Mouse (Mus musculus) intestine, embryonic 16.5 days (tissue): ENCODE data around the gene Poldip3. TPM values are rescaled to one million over a fixed set of nuclear protein-coding genes. Genes with fewer than 3 reads are reported as not detected.

Source experiments
- ATAC-seq: fragments of 200-750 bp; cut with Nextera tagmentation; 2 replicates; pipeline ENCODE4 v1.8.0; 2017; ENCODE audit warnings: moderate TSS enrichment, moderate library complexity
- H3K27ac ChIP-seq: fragments of 300-500 bp; sonication (generic); 2 replicates; pipeline ENCODE4 v1.5.1; 2014; ENCODE audit warnings: mild to moderate bottlenecking, low read length
- H3K27me3 ChIP-seq: fragments of 300-500 bp; sonication (generic); replicated peaks from 2 replicates; pipeline ENCODE4 v1.6.1; 2014; ENCODE audit warnings: low read length, control low read depth, mixed read lengths; ENCODE audit not compliant: control insufficient read depth, insufficient read depth
- H3K36me3 ChIP-seq: fragments of 300-500 bp; sonication (generic); 2 replicates; pipeline ENCODE4 v1.6.1; 2014; ENCODE audit warnings: low read length, control low read depth; ENCODE audit not compliant: control insufficient read depth, insufficient read depth
- H3K4me1 ChIP-seq: fragments of 300-500 bp; sonication (generic); 2 replicates; pipeline ENCODE4 v1.6.1; 2014; ENCODE audit warnings: low read length, control low read depth, mixed read lengths; ENCODE audit not compliant: control insufficient read depth, insufficient read depth
- H3K4me2 ChIP-seq: fragments of 300-500 bp; sonication (generic); 2 replicates; pipeline ENCODE4 v1.6.1; 2014; ENCODE audit warnings: low read depth, low read length, control low read depth
- H3K4me3 ChIP-seq: fragments of 300-500 bp; sonication (generic); 2 replicates; pipeline ENCODE4 v1.5.1; 2014; ENCODE audit warnings: mild to moderate bottlenecking, low read length
- H3K9ac ChIP-seq: fragments of 300-500 bp; sonication (generic); 2 replicates; pipeline ENCODE4 v1.6.1; 2014; ENCODE audit warnings: low read depth, low read length
- H3K9me3 ChIP-seq: fragments of 300-500 bp; sonication (generic); 2 replicates; pipeline ENCODE4 v1.6.1; 2016; ENCODE audit warnings: low read length, control low read depth; ENCODE audit not compliant: control insufficient read depth
- WGBS: fragments of 180-500 bp; shearing (Covaris S2); extraction: QIAGEN DNeasy Blood & Tissue Kit; methylation state at CpG from one replicate; pipeline ENCODE4 v1.1.7; 2014; 5-methylcytosine and 5-hydroxymethylcytosine counted together
- polyA plus RNA-seq: library from polyadenylated mRNA; unstranded; fragments of >200 nt; fragmentation: Nextera tagmentation; extraction: Ambion mirVana; gene quantifications from 2 replicates; pipeline ENCODE4 v1.2.1, GENCODE M21; 2015

Gene Poldip3
- polyA plus RNA-seq, 1 experiment from 2014 or later, result 106 TPM

DNA sequence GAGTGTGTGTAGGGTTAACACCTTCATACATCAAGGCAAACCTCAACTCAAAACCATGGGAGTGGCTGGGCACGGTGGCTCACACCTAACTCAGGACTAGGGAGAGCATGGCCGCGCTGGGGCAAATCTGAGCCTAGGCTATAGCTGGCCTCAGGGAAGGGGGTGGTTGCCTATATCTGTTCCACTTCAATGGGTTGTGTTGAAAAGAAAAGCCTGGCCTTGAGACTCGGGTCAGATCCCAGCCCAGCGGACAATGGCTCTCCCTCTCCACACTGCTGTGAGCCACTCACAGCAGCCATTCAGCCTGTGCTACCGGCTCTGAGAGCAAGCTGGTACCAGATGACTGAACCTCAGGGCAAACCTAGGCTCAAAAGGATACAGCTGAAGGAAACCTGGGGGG lies 34.1 kb downstream of the Poldip3 start:
- no peak for ATAC-seq
- H3K4me3 ChIP-seq, result no peak overlapping the region
- H3K36me3 ChIP-seq, result peaks cover 20% of the 10 kb centered on the region; the same call in 1 of the 2 replicates
- no peak overlapping the region for H3K9ac ChIP-seq
- 86% methylated on average over 6 of the region's 6 CpGs for WGBS
- H3K4me1 ChIP-seq, result peaks cover 3% of the 10 kb centered on the region
- no peak overlapping the region for H3K4me2 ChIP-seq
- no peaks in the 10 kb centered on the region for H3K9me3 ChIP-seq
- no peaks in the 10 kb centered on the region for H3K27me3 ChIP-seq
- H3K27ac ChIP-seq, result no peak overlapping the region

DNA sequence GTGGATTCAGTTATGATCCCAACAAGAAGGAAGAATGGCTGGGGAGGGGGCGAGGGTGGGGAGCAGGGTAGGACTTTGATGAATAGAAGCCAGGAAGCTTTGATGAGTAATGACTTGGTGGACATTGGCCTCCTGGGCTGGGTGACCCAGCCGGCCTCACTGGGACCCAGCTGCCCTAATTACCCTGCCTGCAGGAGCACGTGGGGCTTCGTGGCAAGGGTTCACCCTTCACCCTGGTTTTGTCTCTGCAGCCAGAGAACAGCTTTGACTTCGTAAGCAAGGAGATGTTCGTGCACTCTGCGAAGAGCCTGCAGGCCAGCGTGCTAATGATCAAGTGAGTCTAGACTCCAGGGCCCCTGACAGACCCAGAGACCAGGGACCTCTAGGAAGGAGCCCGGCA lies 35.1 kb downstream of the Poldip3 start:
- WGBS, result 68% methylated on average over 9 of the region's 9 CpGs
- Histone ChIP-seq H3K9ac (no peak overlapping the region), H3K9me3 (no peaks in the 10 kb centered on the region), H3K4me1 (peaks cover 3% of the 10 kb centered on the region), H3K36me3 (peaks cover 15% of the 10 kb centered on the region; the same call in 1 of the 2 replicates), H3K4me2 (no peak overlapping the region), H3K27ac (no peak overlapping the region), H3K4me3 (no peak overlapping the region), H3K27me3 (no peaks in the 10 kb centered on the region)
- no peak for ATAC-seq

DNA sequence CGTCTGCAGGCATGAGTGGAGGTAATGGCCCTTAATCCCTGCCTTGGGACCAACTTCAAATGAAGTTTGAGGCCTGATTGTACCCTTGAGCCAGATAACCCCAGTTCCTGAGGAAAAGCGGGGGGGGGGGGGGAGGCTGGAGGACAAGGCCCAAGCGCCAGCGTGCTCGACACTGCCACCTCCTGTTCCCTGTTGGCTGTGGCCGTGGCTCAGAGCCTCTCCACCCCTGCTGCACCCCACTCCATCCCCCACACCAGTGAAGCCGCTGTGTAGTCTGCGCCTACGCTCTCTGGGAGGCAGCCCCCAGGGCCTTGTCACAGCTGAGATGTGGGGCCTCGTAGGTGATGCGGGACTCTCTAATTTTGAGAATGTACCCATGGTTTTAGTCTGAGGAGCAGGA lies 36.3 kb downstream of the Poldip3 start:
- H3K36me3 ChIP-seq, result peaks cover 10% of the 10 kb centered on the region; the same call in 1 of the 2 replicates
- H3K4me1 ChIP-seq, result peaks cover 3% of the 10 kb centered on the region
- H3K27ac ChIP-seq, result no peak overlapping the region
- H3K27me3 ChIP-seq, result no peaks in the 10 kb centered on the region
- H3K4me2 ChIP-seq, result no peak overlapping the region
- no peaks in the 10 kb centered on the region for H3K9me3 ChIP-seq
- 0 out of 2 replicates have a peak overlapping the region, but pooled peaks have one; percentile 7 for H3K9ac ChIP-seq
- H3K4me3 ChIP-seq, result no peak overlapping the region
- WGBS, result 9% methylated on average over 11 of the region's 11 CpGs
- peak; percentile 62 for ATAC-seq

DNA sequence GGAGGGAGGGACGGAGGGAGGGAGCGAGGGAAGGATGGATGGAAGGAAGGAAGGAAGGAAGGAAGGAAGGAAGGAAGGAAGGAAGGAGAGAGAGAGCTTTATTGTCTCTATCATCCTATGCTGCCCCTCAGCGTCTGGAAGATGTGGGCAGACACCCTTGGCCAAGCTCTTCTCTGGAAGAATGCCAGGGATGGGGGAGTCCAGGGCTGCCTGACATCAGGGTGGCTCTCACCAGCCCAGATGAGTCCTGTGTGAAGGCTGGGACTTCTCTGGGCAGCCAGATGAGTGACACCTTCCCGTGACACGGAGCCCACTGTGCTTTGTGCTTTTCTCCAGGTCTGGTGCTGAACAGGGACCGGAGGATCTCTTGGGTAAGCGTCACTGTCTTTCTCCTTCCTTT lies 37.3 kb downstream of the Poldip3 start:
- 90% methylated on average over 7 of the region's 7 CpGs for WGBS
- Histone ChIP-seq H3K9me3 (no peaks in the 10 kb centered on the region), H3K36me3 (peaks cover 7% of the 10 kb centered on the region; the same call in 1 of the 2 replicates), H3K4me1 (peaks cover 3% of the 10 kb centered on the region), H3K27ac (no peak overlapping the region), H3K9ac (no peak overlapping the region), H3K27me3 (no peaks in the 10 kb centered on the region), H3K4me2 (no peak overlapping the region), H3K4me3 (no peak overlapping the region)
- no peak for ATAC-seq

DNA sequence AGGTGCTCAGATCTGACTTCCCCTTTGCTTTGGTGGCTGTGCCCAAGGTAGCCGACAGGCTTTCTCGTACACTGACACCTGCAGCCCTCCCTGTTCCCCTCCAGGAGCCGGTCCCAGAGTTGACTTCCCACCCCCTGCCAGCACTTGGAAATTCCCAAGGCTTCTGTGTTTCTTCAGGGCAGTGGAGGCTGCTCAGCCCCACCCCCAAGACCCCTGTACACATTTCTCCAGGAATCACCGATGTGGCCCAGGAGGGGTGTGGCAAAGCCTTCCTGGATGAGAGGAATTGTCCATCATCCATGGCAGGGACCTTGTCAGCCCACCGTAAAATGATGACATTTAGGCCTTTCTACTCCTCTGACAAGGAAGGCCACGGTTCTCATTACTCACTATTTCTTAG lies 37.9 kb downstream of the Poldip3 start:
- Histone ChIP-seq H3K27ac (no peak overlapping the region), H3K9me3 (no peaks in the 10 kb centered on the region), H3K9ac (no peak overlapping the region), H3K4me1 (peaks cover 5% of the 10 kb centered on the region), H3K36me3 (0 out of 2 replicates have a peak, but pooled peaks cover 3% of the 10 kb centered on the region), H3K27me3 (no peaks in the 10 kb centered on the region), H3K4me2 (no peak overlapping the region), H3K4me3 (no peak overlapping the region)
- WGBS, result 55% methylated on average over 6 of the region's 6 CpGs
- no peak for ATAC-seq

DNA sequence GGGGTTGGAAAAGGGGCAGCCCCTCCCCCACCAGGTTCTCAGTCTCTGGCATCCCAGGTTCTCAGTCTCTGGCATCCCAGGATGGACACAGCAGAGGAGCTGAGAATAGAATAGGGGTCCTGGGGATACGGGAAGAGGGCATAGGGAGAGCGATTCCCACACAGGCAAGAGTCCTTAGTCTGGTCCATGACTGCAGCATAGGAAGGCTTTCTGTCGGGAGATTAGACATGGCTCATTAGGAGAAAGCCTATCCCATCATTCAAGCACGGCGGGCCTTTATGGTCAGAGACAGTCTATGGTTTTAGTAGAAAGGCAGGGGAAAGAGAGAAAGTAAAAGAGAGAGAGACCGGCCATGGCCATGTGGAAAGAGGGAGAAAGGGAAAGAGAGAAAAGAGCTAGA lies 41.4 kb downstream of the Poldip3 start:
- Histone ChIP-seq H3K9ac (no peak overlapping the region), H3K4me3 (no peak overlapping the region), H3K4me2 (no peak overlapping the region), H3K9me3 (no peaks in the 10 kb centered on the region), H3K4me1 (peaks cover 6% of the 10 kb centered on the region), H3K36me3 (no peaks in the 10 kb centered on the region), H3K27me3 (no peaks in the 10 kb centered on the region), H3K27ac (no peak overlapping the region)
- WGBS, result 62% methylated on average over 6 of the region's 6 CpGs
- ATAC-seq, result no peak

DNA sequence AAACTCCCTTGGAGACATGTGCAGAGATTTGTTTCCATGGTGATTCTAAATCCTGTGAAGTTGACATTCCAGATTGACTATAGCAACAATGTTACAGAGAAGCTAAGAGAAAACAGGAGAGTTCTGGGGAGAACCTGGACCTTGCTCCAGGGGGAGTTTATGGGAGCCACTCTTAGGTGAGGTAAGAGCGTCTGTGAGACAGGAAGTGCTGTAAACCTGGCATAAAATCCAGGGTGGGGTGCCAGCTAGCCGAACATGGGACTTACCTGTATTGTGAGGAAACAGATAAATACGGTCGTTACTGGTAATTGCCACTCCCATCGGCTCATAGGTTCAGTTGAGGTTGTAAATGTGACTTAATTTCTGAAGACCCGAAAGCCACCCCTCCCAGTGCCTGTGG lies 42.8 kb downstream of the Poldip3 start:
- Histone ChIP-seq H3K27me3 (no peaks in the 10 kb centered on the region), H3K36me3 (no peaks in the 10 kb centered on the region), H3K4me3 (no peak overlapping the region), H3K27ac (no peak overlapping the region), H3K9ac (no peak overlapping the region), H3K4me2 (no peak overlapping the region), H3K9me3 (no peaks in the 10 kb centered on the region), H3K4me1 (peaks cover 6% of the 10 kb centered on the region)
- WGBS, result 47% methylated on average over 6 of the region's 6 CpGs
- ATAC-seq, result peak; percentile 81

DNA sequence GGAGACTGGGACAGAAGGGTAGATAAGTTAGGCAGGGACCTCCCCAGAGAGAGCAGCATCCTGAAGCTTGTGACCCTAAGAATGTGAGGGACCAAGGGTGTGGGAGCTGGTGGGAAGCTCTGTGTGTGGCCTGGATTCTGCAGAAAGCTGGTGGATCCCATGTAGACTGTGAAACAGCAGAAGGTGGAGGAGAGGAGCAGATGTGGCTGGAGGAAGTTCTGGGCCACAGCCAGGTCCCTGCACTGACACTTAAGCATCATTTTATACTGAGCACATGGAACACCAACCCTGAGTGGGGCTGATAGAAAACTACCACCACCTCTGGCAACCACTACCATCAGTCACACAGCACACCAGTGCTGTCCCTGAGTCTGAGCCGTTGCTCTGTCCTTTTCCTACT lies 46.1 kb downstream of the Poldip3 start:
- Histone ChIP-seq H3K4me1 (peaks cover 16% of the 10 kb centered on the region), H3K27ac (no peak overlapping the region), H3K4me3 (no peak overlapping the region), H3K36me3 (no peaks in the 10 kb centered on the region), H3K9ac (no peak overlapping the region), H3K9me3 (no peaks in the 10 kb centered on the region), H3K27me3 (no peaks in the 10 kb centered on the region), H3K4me2 (no peak overlapping the region)
- ATAC-seq, result no peak
- WGBS, result 68% methylated on average over 1 of the region's 1 CpGs

DNA sequence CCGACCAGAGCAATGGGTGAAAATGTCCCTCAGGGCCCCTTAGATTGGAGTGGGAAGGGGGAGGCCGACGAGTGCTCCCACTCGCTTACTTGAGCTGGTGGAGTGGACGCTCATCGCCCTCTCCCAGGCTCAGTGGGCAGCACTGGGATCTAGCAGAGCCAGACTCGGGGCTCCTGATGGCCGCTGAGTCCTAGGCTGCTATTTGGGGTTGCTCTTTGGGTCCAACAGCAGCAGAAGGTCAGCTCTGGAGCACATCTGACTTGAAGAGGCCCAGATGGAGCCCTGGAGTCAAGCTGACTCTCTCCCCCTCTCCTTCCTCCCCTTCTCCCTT lies 48.9 kb downstream of the Poldip3 start:
- no peak for ATAC-seq
- H3K4me2 ChIP-seq, result peak overlapping the region; percentile 90
- peak overlapping the region; percentile 86 for H3K9ac ChIP-seq
- under 1% methylated on average over 8 of the region's 8 CpGs for WGBS
- H3K36me3 ChIP-seq, result no peaks in the 10 kb centered on the region
- H3K4me3 ChIP-seq, result peak overlapping the region; percentile 70
- H3K9me3 ChIP-seq, result no peaks in the 10 kb centered on the region
- no peaks in the 10 kb centered on the region for H3K27me3 ChIP-seq
- peak overlapping the region; percentile 52; the same call in 1 of the 2 replicates for H3K27ac ChIP-seq
- peaks cover 10% of the 10 kb centered on the region for H3K4me1 ChIP-seq
